Mouse (Mus musculus): ENCODE measurements around the gene Gtf3c1. TPM values are rescaled to one million over a fixed set of nuclear protein-coding genes. Genes with fewer than 3 reads are reported as not detected.
A peak's percentile ranks its signal among the peaks of the same experiment; 100 is the strongest.

Gene Gtf3c1
- polyA plus RNA-seq (2016; fragmentation: Nextera tagmentation; extraction: Ambion mirVana), result 43.7 TPM in 2 replicates

GRCm38 (mm10) chr7:125707593-125708022 is at the start of gene Gtf3c1, which contains the start of gene D430042O09Rik:
Gene Gtf3c1, minus strand, starts transcription at chr7:125707780.
Gene D430042O09Rik, plus strand, starts transcription at chr7:125707888.
- ATAC-seq (ENCODE audit: insufficient number of reproducible peaks, low FRiP score), result peak; percentile 99
- peak within 1 kb of the TSS; percentile 62 for H3K4me3 ChIP-seq
- H3K27me3 ChIP-seq (replicated peaks), result no peaks in the 10 kb centered on the region
- H3K9ac ChIP-seq, result peak within 1 kb of the TSS; percentile 93
- peaks cover 16% of the 10 kb centered on the region for H3K36me3 ChIP-seq
- H3K9me3 ChIP-seq (replicated peaks), result no peaks in the 10 kb centered on the region
- peak within 1 kb of the TSS; percentile 87 for H3K27ac ChIP-seq (ENCODE audit: poor library complexity, severe bottlenecking)
- peak within 1 kb of the TSS; percentile 81 for H3K4me2 ChIP-seq
- peaks cover 31% of the 10 kb centered on the region for H3K4me1 ChIP-seq (replicated peaks)
- WGBS, result under 1% methylated on average over 45 of the region's 45 CpGs

DNA sequence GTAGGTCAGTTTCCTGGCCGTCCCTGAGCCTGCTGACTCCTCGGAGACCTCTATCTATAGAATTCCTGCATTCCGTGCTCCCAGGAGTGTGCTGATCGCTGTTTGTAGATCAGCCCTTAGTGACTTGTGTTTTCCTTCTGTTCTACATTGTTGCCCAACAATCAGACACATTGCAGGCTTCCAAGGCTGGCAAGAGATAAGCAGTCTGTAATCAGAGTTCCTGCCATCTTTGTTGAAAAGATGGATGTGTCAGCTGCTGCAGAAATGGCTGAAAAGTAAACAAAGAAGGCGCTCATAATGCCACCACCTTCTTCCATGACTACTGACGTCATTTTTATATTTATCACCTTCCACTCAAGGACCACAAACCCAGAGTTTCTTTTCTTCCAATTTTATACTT is 49.2 kb upstream of the Gtf3c1 start:
- ATAC-seq (ENCODE audit: insufficient number of reproducible peaks, low FRiP score), result 0 out of 2 replicates have a peak, but pooled peaks have one; percentile 23
- 18% methylated on average over 6 of the region's 6 CpGs for WGBS
- H3K27ac ChIP-seq (ENCODE audit: poor library complexity, severe bottlenecking), result peak overlapping the region; percentile 61

GRCm38 (mm10) chr7:125753326-125753715 is 45.7 kb upstream of the Gtf3c1 start:
- no peak for ATAC-seq (ENCODE audit: insufficient number of reproducible peaks, low FRiP score)
- no peak overlapping the region for H3K9ac ChIP-seq
- no peak overlapping the region for H3K4me3 ChIP-seq
- no peak overlapping the region for H3K4me2 ChIP-seq
- 0 out of 2 replicates have a peak, but pooled peaks cover 4% of the 10 kb centered on the region for H3K36me3 ChIP-seq
- whole genome bisulfite sequencing, result 54% methylated on average over 3 of the region's 3 CpGs
- H3K27ac ChIP-seq (ENCODE audit: poor library complexity, severe bottlenecking), result peak overlapping the region; percentile 89
- H3K27me3 ChIP-seq (replicated peaks), result no peaks in the 10 kb centered on the region
- H3K4me1 ChIP-seq (replicated peaks), result peaks cover 52% of the 10 kb centered on the region
- H3K9me3 ChIP-seq (replicated peaks), result no peaks in the 10 kb centered on the region

More for the DNA sequence above, 49.2 kb upstream of the Gtf3c1 start:
- no peaks in the 10 kb centered on the region for H3K27me3 ChIP-seq (replicated peaks)
- no peak overlapping the region for H3K9ac ChIP-seq
- no peak overlapping the region for H3K4me3 ChIP-seq
- no peaks in the 10 kb centered on the region for H3K9me3 ChIP-seq (replicated peaks)
- H3K36me3 ChIP-seq, result peaks cover 5% of the 10 kb centered on the region; the same call in 1 of the 2 replicates
- peaks cover 55% of the 10 kb centered on the region for H3K4me1 ChIP-seq (replicated peaks)
- no peak overlapping the region for H3K4me2 ChIP-seq

- Histone ChIP-seq H3K4me1 (replicated peaks) (peaks cover 46% of the 10 kb centered on the region), H3K27me3 (replicated peaks) (no peaks in the 10 kb centered on the region), H3K9me3 (replicated peaks) (no peaks in the 10 kb centered on the region), H3K36me3 (0 out of 2 replicates have a peak, but pooled peaks cover 4% of the 10 kb centered on the region), H3K4me3 (no peak overlapping the region), H3K27ac (ENCODE audit: poor library complexity, severe bottlenecking) (peak overlapping the region; percentile 89), H3K9ac (no peak overlapping the region), H3K4me2 (no peak overlapping the region)
- WGBS, result 56% methylated on average over 7 of the region's 7 CpGs
- no peak for ATAC-seq (ENCODE audit: insufficient number of reproducible peaks, low FRiP score)
These were observed 45.2 kb upstream of the Gtf3c1 start for GRCm38 (mm10) chr7:125752699-125753325.

GRCm38 (mm10) chr7:125748186-125748585 is 40.6 kb upstream of the Gtf3c1 start:
- Histone ChIP-seq H3K27ac (ENCODE audit: poor library complexity, severe bottlenecking) (no peak overlapping the region), H3K9ac (no peak overlapping the region), H3K9me3 (replicated peaks) (no peaks in the 10 kb centered on the region), H3K4me3 (no peak overlapping the region), H3K4me1 (replicated peaks) (peaks cover 23% of the 10 kb centered on the region), H3K27me3 (replicated peaks) (no peaks in the 10 kb centered on the region), H3K36me3 (0 out of 2 replicates have a peak, but pooled peaks cover 4% of the 10 kb centered on the region), H3K4me2 (no peak overlapping the region)
- no peak for ATAC-seq (ENCODE audit: insufficient number of reproducible peaks, low FRiP score)
- 47% methylated on average over 3 of the region's 3 CpGs for WGBS

DNA sequence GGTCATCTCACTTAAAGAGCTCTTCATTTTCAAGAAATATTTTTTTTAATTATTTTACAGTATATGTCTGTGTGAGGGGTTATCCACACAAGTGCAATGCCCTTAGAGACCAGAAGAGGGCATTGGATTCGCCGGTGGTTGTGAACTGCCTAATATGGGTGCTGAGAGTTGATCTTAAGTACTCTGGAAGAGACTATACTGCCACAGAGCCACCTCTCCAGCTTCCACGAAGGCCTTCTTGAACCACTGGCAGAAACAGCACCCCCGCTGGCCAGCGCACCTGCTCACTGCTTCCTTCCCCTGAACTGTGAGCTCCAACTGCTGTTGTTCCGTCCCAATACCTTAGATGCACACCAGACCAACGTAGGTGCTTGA is 39.7 kb upstream of the Gtf3c1 start:
- Histone ChIP-seq H3K9me3 (replicated peaks) (no peaks in the 10 kb centered on the region), H3K9ac (no peak overlapping the region), H3K4me1 (replicated peaks) (peaks cover 16% of the 10 kb centered on the region), H3K4me2 (no peak overlapping the region), H3K36me3 (0 out of 2 replicates have a peak, but pooled peaks cover 4% of the 10 kb centered on the region), H3K27ac (ENCODE audit: poor library complexity, severe bottlenecking) (no peak overlapping the region), H3K4me3 (no peak overlapping the region), H3K27me3 (replicated peaks) (no peaks in the 10 kb centered on the region)
- no peak for ATAC-seq (ENCODE audit: insufficient number of reproducible peaks, low FRiP score)
- 59% methylated on average over 7 of the region's 7 CpGs for WGBS

- 0 out of 2 replicates have a peak, but pooled peaks cover 4% of the 10 kb centered on the region for H3K36me3 ChIP-seq
- no peak overlapping the region for H3K27ac ChIP-seq (ENCODE audit: poor library complexity, severe bottlenecking)
- 70% methylated on average over 2 of the region's 2 CpGs for WGBS
- H3K4me1 ChIP-seq (replicated peaks), result peaks cover 10% of the 10 kb centered on the region
- ATAC-seq (ENCODE audit: insufficient number of reproducible peaks, low FRiP score), result no peak
- H3K4me3 ChIP-seq, result no peak overlapping the region
- H3K4me2 ChIP-seq, result no peak overlapping the region
- no peak overlapping the region for H3K9ac ChIP-seq
- H3K9me3 ChIP-seq (replicated peaks), result no peaks in the 10 kb centered on the region
- H3K27me3 ChIP-seq (replicated peaks), result no peaks in the 10 kb centered on the region
These were observed 39.2 kb upstream of the Gtf3c1 start for GRCm38 (mm10) chr7:125746621-125747315.

GRCm38 (mm10) chr7:125744774-125745173 is 37.2 kb upstream of the Gtf3c1 start:
- no peak overlapping the region for H3K27ac ChIP-seq (ENCODE audit: poor library complexity, severe bottlenecking)
- no peak overlapping the region for H3K9ac ChIP-seq
- WGBS, result 68% methylated on average over 1 of the region's 1 CpGs
- H3K27me3 ChIP-seq (replicated peaks), result no peaks in the 10 kb centered on the region
- H3K4me1 ChIP-seq (replicated peaks), result peaks cover 14% of the 10 kb centered on the region
- no peaks in the 10 kb centered on the region for H3K9me3 ChIP-seq (replicated peaks)
- no peak overlapping the region for H3K4me2 ChIP-seq
- no peak for ATAC-seq (ENCODE audit: insufficient number of reproducible peaks, low FRiP score)
- H3K36me3 ChIP-seq, result no peaks in the 10 kb centered on the region
- no peak overlapping the region for H3K4me3 ChIP-seq

GRCm38 (mm10) chr7:125741271-125741703 is 33.7 kb upstream of the Gtf3c1 start:
- Histone ChIP-seq H3K9ac (no peak overlapping the region), H3K36me3 (no peaks in the 10 kb centered on the region), H3K4me2 (no peak overlapping the region), H3K4me1 (replicated peaks) (peaks cover 14% of the 10 kb centered on the region), H3K27me3 (replicated peaks) (no peaks in the 10 kb centered on the region), H3K27ac (ENCODE audit: poor library complexity, severe bottlenecking) (no peak overlapping the region), H3K9me3 (replicated peaks) (no peaks in the 10 kb centered on the region), H3K4me3 (no peak overlapping the region)
- WGBS, result 23% methylated on average over 1 of the region's 1 CpGs
- ATAC-seq (ENCODE audit: insufficient number of reproducible peaks, low FRiP score), result no peak

DNA sequence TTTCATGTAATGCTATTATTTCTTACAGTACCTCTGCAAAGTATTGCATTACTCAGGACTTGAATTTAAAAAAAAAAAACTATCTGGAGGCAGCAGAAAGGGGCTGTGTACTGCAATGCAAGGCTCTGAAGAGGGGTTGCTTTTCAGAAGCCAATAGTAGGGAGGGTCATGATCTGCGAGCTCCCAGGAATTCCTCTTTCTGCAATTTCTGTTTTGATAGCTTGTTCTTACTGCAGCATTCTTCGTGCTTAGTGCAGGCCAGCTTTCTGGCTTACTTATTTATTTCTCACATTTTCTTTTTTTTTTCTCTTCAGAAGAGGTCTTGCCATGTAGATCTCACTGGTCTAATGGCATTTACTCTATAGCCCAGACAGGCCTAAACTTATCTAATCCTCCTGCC is 32.9 kb upstream of the Gtf3c1 start:
- H3K4me3 ChIP-seq, result no peak overlapping the region
- H3K9ac ChIP-seq, result no peak overlapping the region
- no peaks in the 10 kb centered on the region for H3K9me3 ChIP-seq (replicated peaks)
- peaks cover 14% of the 10 kb centered on the region for H3K4me1 ChIP-seq (replicated peaks)
- ATAC-seq (ENCODE audit: insufficient number of reproducible peaks, low FRiP score), result no peak
- H3K27me3 ChIP-seq (replicated peaks), result no peaks in the 10 kb centered on the region
- no peak overlapping the region for H3K27ac ChIP-seq (ENCODE audit: poor library complexity, severe bottlenecking)
- 57% methylated on average over 2 of the region's 2 CpGs for WGBS
- H3K36me3 ChIP-seq, result no peaks in the 10 kb centered on the region
- no peak overlapping the region for H3K4me2 ChIP-seq

GRCm38 (mm10) chr7:125736366-125737015 is 28.9 kb upstream of the Gtf3c1 start:
- no peaks in the 10 kb centered on the region for H3K9me3 ChIP-seq (replicated peaks)
- WGBS, result 78% methylated on average over 4 of the region's 4 CpGs
- no peak overlapping the region for H3K4me2 ChIP-seq
- H3K9ac ChIP-seq, result no peak overlapping the region
- H3K4me1 ChIP-seq (replicated peaks), result peaks cover 19% of the 10 kb centered on the region
- ATAC-seq (ENCODE audit: insufficient number of reproducible peaks, low FRiP score), result no peak
- H3K36me3 ChIP-seq, result no peaks in the 10 kb centered on the region
- no peak overlapping the region for H3K4me3 ChIP-seq
- H3K27me3 ChIP-seq (replicated peaks), result no peaks in the 10 kb centered on the region
- no peak overlapping the region for H3K27ac ChIP-seq (ENCODE audit: poor library complexity, severe bottlenecking)
